Mouse (Mus musculus): ENCODE measurements around the gene Pax7. TPM values are rescaled to one million over a fixed set of nuclear protein-coding genes. Genes with fewer than 3 reads are reported as not detected.

Pax7 gene
- polyA plus RNA-seq, 1 experiment from 2014 or later = not detected

DNA sequence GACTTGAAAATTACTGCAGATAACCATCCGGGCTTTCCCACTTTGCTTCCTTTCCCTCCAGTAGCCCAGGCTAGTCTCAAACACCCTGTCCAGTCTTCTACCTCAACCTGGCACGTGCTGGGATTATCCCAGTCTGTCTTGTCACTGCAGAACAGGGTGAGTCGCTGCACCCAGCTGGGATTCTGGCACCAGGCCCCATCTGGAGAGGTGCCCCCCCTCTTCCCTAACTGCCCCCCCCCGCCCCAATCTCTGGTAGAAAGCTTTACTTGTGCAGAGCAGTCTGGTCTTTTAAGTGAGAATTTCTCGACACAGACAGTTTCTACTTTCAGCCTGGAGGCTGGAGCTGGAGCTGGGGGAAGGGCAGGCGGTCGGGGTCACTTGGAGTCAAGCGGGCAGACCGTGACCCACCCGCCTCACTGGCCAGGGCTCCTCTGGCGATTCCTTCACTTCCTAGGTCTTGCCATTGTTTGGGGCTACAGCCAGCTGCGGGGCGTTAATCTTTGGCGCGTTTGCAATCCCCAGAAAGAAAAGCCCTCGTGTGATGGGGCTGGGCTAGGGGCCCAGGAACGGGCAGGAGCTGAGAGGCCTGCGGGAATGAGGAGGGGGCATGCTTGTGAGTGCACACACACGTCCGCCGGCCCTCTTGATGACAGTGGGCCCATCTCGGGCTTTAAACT lies 22.4 kb downstream of the Pax7 start:
- no peak overlapping the region for H3K27ac ChIP-seq (ENCODE audit: low read length)
- no peaks in the 10 kb centered on the region for H3K4me1 ChIP-seq (ENCODE audit: insufficient read depth, low read depth, low read length)
- no peak for TF ChIP-seq CTCF (IDR thresholded peaks at IDR 0.05)
- TF ChIP-seq EP300 (IDR thresholded peaks at IDR 0.05) = no peak
- H3K27me3 ChIP-seq (replicated peaks; ENCODE audit: insufficient read depth, low read length) = peaks cover 23% of the 10 kb centered on the region; the same call in 1 of the 2 replicates
- H3K4me3 ChIP-seq (ENCODE audit: low read depth, low read length) = no peak overlapping the region
- H3K9me3 ChIP-seq (ENCODE audit: low read length) = no peaks in the 10 kb centered on the region
- H3K9ac ChIP-seq (replicated peaks; ENCODE audit: low read depth) = no peak overlapping the region
- no peaks in the 10 kb centered on the region for H3K36me3 ChIP-seq (ENCODE audit: insufficient read depth, low read length)
- 11% methylated on average over 22 of the region's 22 CpGs for WGBS
- no peak overlapping the region for H3K4me2 ChIP-seq (replicated peaks; ENCODE audit: low read depth, low read length)
- DNase-seq (ENCODE audit: low spot score) (no peak), ATAC-seq (no peak)

DNA sequence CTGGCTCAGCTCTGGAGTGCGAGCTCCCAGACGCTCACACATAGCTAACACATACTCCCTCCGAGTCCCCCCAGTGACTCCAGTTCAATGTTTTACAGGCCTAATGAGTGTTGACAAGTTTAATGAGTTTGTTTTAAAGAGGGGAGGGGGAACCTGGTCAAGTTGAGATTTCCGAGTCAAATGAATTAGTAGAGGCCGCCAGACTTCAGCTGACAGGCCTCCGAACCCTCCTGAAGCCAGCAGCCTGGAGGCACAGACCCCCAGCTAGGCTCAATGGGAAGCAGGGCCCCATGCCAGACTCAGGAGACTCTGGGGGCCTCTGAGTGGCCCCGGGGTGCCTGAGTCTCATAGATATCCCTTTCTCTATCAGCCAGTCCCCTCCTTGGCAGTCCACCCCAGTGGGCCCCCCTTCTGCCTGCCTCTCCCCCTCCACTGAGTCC lies 23.9 kb downstream of the Pax7 start:
- 43% methylated on average over 7 of the region's 7 CpGs for WGBS
- no peak for TF ChIP-seq CTCF (IDR thresholded peaks at IDR 0.05)
- no peak overlapping the region for H3K4me2 ChIP-seq (replicated peaks; ENCODE audit: low read depth, low read length)

DNA sequence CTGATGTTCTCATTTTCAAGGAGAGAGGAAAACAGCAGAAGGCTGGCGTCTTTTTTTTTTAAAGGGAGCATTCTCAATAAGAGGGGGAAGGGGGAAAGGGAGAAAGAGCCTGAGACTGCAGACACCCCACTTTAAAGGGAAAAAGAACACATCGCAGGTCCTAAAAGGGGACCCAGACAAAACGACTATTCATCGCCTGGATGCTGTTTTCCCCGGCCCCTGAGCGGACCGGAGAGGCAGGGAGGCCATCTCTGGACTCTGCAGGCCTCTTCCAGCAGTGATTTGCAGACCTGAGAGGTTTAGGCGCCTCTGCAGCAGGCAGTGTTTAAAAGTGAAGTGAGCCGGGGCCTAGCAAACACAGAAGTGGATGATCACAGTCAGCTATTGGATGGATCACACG lies 25.5 kb downstream of the Pax7 start:
- Histone ChIP-seq H3K36me3 (ENCODE audit: insufficient read depth, low read length) (no peaks in the 10 kb centered on the region), H3K27ac (ENCODE audit: low read length) (no peak overlapping the region), H3K9me3 (ENCODE audit: low read length) (no peaks in the 10 kb centered on the region), H3K4me2 (replicated peaks; ENCODE audit: low read depth, low read length) (no peak overlapping the region), H3K27me3 (replicated peaks; ENCODE audit: insufficient read depth, low read length) (peaks cover 11% of the 10 kb centered on the region; the same call in 1 of the 2 replicates), H3K4me1 (ENCODE audit: insufficient read depth, low read depth, low read length) (no peaks in the 10 kb centered on the region), H3K9ac (replicated peaks; ENCODE audit: low read depth) (no peak overlapping the region), H3K4me3 (ENCODE audit: low read depth, low read length) (no peak overlapping the region)
- 33% methylated on average over 10 of the region's 10 CpGs for WGBS
- DNase-seq (ENCODE audit: low spot score) (no peak), ATAC-seq (no peak)
- TF ChIP-seq CTCF (IDR thresholded peaks at IDR 0.05) (no peak), EP300 (IDR thresholded peaks at IDR 0.05) (no peak)

More for the DNA sequence above, 23.9 kb downstream of the Pax7 start:
- H3K27me3 ChIP-seq (replicated peaks; ENCODE audit: insufficient read depth, low read length) = peaks cover 19% of the 10 kb centered on the region; the same call in 1 of the 2 replicates
- H3K27ac ChIP-seq (ENCODE audit: low read length) = no peak overlapping the region
- ATAC-seq = no peak
- H3K9ac ChIP-seq (replicated peaks; ENCODE audit: low read depth) = no peak overlapping the region
- no peaks in the 10 kb centered on the region for H3K4me1 ChIP-seq (ENCODE audit: insufficient read depth, low read depth, low read length)
- H3K4me3 ChIP-seq (ENCODE audit: low read depth, low read length) = no peak overlapping the region
- no peaks in the 10 kb centered on the region for H3K36me3 ChIP-seq (ENCODE audit: insufficient read depth, low read length)
- no peaks in the 10 kb centered on the region for H3K9me3 ChIP-seq (ENCODE audit: low read length)
- DNase-seq (ENCODE audit: low spot score) = no peak

DNA sequence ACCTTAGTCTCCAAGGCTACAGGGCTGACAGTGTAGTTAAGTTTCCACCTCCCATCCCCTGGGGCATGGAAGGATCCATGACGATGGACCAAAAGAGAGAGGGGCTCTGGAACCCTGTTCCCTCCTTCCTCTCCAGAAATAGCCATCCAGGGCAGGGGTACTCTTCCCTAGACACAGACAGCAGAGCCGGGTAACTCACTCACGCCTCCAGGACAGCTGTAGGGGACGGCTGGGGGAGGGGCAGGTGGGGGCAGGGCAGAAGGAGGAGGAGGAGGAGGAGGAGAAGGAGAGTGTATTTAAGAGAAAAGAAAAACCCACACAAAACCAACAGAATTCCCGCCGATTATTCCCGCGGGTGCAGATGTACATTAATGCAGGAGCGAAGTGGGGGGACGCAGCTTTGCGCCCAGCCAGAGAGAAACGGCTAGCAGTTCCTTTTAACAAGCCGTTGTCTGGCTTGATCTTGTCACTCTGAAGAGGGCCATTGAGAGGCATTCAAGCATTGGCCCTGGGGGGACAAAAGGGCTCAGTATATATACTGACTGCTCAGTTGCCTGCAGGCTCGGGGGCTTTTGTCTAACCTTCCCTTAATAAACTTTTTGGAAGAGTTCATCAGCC lies 26.0 kb downstream of the Pax7 start:
- H3K4me1 ChIP-seq (ENCODE audit: insufficient read depth, low read depth, low read length) = no peaks in the 10 kb centered on the region
- DNase-seq (ENCODE audit: low spot score) (no peak), ATAC-seq (no peak)
- TF ChIP-seq EP300 (IDR thresholded peaks at IDR 0.05) = no peak
- no peak for TF ChIP-seq CTCF (IDR thresholded peaks at IDR 0.05)
- no peak overlapping the region for H3K4me2 ChIP-seq (replicated peaks; ENCODE audit: low read depth, low read length)
- H3K36me3 ChIP-seq (ENCODE audit: insufficient read depth, low read length) = no peaks in the 10 kb centered on the region
- no peak overlapping the region for H3K9ac ChIP-seq (replicated peaks; ENCODE audit: low read depth)
- no peak overlapping the region for H3K27ac ChIP-seq (ENCODE audit: low read length)
- no peaks in the 10 kb centered on the region for H3K9me3 ChIP-seq (ENCODE audit: low read length)
- peaks cover 11% of the 10 kb centered on the region; the same call in 1 of the 2 replicates for H3K27me3 ChIP-seq (replicated peaks; ENCODE audit: insufficient read depth, low read length)
- 15% methylated on average over 14 of the region's 14 CpGs for WGBS
- no peak overlapping the region for H3K4me3 ChIP-seq (ENCODE audit: low read depth, low read length)

DNA sequence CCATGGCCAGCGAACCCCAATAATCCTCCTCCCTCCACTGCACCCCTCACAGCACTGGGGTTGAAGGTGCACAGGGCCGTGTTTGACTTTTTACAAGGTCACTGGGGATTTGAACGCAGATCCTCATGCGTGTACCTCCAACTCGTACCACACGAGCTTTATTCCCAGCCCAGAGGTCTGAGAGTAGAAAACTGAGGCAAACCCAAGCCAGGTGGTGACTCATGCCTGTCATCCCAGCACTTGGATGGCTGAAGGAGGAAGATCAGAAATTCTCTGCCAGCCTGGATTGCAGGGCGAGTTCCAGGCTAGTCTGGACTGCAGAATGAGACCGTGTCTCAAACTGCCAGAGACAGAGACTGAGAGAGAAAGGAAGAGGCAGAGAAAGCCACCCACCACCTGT lies 28.4 kb downstream of the Pax7 start:
- 74% methylated on average over 8 of the region's 8 CpGs for WGBS
- H3K27me3 ChIP-seq (replicated peaks; ENCODE audit: insufficient read depth, low read length) = peaks cover 6% of the 10 kb centered on the region; the same call in 1 of the 2 replicates

DNA sequence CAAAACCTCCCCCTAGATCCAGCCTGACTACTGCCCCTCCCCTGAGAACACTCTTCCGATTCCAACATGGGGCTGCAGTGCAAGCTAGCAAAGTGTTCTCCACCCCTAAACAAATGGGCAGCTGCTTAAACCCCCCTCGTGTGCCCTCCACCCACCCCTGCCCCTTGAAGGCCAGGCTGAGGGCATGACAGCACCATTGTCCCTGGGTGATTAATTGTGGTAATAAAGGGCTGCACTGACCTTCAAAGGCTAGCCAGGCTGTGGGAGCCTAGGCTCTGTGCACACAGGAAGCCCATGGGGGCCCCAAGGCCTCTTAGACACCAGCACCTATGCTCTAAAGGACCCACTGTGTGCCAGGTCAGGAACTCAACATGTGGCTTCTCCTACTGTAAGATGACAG lies 29.3 kb downstream of the Pax7 start:
- Histone ChIP-seq H3K9ac (replicated peaks; ENCODE audit: low read depth) (no peak overlapping the region), H3K4me3 (ENCODE audit: low read depth, low read length) (no peak overlapping the region), H3K36me3 (ENCODE audit: insufficient read depth, low read length) (no peaks in the 10 kb centered on the region), H3K4me1 (ENCODE audit: insufficient read depth, low read depth, low read length) (no peaks in the 10 kb centered on the region), H3K4me2 (replicated peaks; ENCODE audit: low read depth, low read length) (no peak overlapping the region), H3K27ac (ENCODE audit: low read length) (no peak overlapping the region), H3K27me3 (replicated peaks; ENCODE audit: insufficient read depth, low read length) (peaks cover 6% of the 10 kb centered on the region; the same call in 1 of the 2 replicates), H3K9me3 (ENCODE audit: low read length) (no peaks in the 10 kb centered on the region)
- 11% methylated on average over 2 of the region's 2 CpGs for WGBS
- DNase-seq (ENCODE audit: low spot score) = no peak
- no peak for ATAC-seq
- TF ChIP-seq EP300 (IDR thresholded peaks at IDR 0.05) = no peak
- TF ChIP-seq CTCF (IDR thresholded peaks at IDR 0.05) = no peak

More for the DNA sequence above, 28.4 kb downstream of the Pax7 start:
- H3K36me3 ChIP-seq (ENCODE audit: insufficient read depth, low read length) = no peaks in the 10 kb centered on the region
- DNase-seq (ENCODE audit: low spot score) = no peak
- H3K4me3 ChIP-seq (ENCODE audit: low read depth, low read length) = no peak overlapping the region
- no peak for ATAC-seq
- no peak overlapping the region for H3K9ac ChIP-seq (replicated peaks; ENCODE audit: low read depth)
- no peaks in the 10 kb centered on the region for H3K9me3 ChIP-seq (ENCODE audit: low read length)
- TF ChIP-seq EP300 (IDR thresholded peaks at IDR 0.05) = no peak
- TF ChIP-seq CTCF (IDR thresholded peaks at IDR 0.05) = no peak
- no peak overlapping the region for H3K4me2 ChIP-seq (replicated peaks; ENCODE audit: low read depth, low read length)
- H3K4me1 ChIP-seq (ENCODE audit: insufficient read depth, low read depth, low read length) = no peaks in the 10 kb centered on the region
- H3K27ac ChIP-seq (ENCODE audit: low read length) = no peak overlapping the region

Data from lung, postnatal 0 days (tissue).